Mouse (Mus musculus) C2C12 (cell line): ENCODE measurements around the gene Tsen15.

Source experiments
- CEBPB ChIP-seq: IDR thresholded peaks from one replicate; pipeline ENCODE4 v1.6.1; 2011; ENCODE audit warnings: low read depth, mild to moderate bottlenecking, control low read depth, moderate library complexity
- CTCF ChIP-seq: IDR thresholded peaks from one replicate; pipeline ENCODE4 v1.5.1; 2011; ENCODE audit not compliant: control insufficient read depth, insufficient read depth, insufficient read length
- FOSL1 ChIP-seq: IDR thresholded peaks from one replicate; pipeline ENCODE4 v1.8.0; 2011; ENCODE audit warnings: mild to moderate bottlenecking, low read length; ENCODE audit not compliant: poor library complexity, insufficient read depth, severe bottlenecking
- MYOD1 ChIP-seq: IDR thresholded peaks from one replicate; pipeline ENCODE4 v1.6.1; 2011; ENCODE audit warnings: low read depth; ENCODE audit not compliant: control insufficient read depth, insufficient read length
- USF1 ChIP-seq: IDR thresholded peaks from one replicate; pipeline ENCODE4 v1.6.1; 2011; ENCODE audit warnings: low read depth, mild to moderate bottlenecking, control low read depth, moderate library complexity

DNA sequence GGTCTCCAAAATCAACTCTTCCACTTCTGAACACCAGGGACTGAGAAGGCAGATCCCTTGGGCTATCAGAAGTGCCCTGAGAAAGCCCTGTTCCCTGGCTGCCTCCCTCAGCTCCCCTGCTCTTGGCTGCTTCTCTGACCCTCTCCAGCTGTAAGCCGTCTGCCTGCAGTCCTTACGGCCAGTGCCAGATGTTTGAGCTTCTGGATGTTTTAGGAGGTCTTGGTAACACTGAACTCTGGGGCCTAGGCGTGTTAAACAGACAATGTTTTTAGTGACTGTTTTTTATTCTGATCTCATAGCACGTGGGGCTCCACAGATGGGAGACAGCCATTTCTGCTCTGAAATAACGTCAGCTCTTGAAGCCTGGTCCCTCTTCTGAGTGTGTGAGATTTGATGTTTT, 31.1 kb upstream of the Tsen15 start:
- TF ChIP-seq CTCF, result no peak
- TF ChIP-seq CEBPB, result no peak
- TF ChIP-seq USF1, result no peak
- TF ChIP-seq MYOD1, result no peak
- TF ChIP-seq FOSL1, result no peak
